Mouse (Mus musculus): Measurements from ENCODE around the gene Anapc15-ps.

Gene Anapc15-ps

GRCm38 (mm10) chr10:95669034-95669433, 4.2 kb downstream of the Anapc15-ps start:
- DNase-seq (ENCODE audit: low spot score), result no peak

- no peak for DNase-seq (ENCODE audit: low spot score)
Observed at GRCm38 (mm10) chr10:95667371-95668030, 5.8 kb downstream of the Anapc15-ps start.

GRCm38 (mm10) chr10:95666791-95667190, 6.5 kb downstream of the Anapc15-ps start:
- DNase-seq (ENCODE audit: low spot score), result no peak

DNA sequence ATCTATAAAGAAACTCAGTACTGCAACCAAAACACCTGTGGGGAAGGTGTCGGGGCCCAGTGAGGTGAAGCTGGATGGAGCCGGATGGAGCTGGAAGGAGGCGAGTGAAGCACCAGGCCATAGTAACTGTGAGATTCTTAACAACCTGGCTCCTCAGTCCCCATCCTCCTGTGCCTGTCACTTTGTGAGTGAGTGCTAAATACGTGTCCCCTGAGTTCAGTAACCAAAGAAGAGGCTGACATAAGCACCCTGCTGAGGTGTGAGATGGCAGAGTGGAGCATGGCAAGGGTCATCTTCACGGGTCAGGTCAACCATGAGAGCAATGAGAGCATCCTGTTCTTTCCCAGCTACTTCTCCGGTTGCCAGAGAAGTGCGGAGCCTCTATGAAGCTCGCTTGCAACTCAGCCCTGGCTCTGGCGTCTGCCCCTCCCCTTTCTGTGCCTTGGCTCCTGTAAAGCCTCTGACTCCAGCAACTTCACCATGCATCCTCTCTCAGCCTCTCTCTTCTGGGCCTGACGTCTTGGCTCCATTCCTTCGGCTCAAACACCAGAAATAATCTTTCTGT, 7.7 kb downstream of the Anapc15-ps start:
- DNase-seq (ENCODE audit: low spot score), result no peak

- DNase-seq (ENCODE audit: low spot score), result no peak
Observed at GRCm38 (mm10) chr10:95664613-95665012, 8.6 kb downstream of the Anapc15-ps start.

DNA sequence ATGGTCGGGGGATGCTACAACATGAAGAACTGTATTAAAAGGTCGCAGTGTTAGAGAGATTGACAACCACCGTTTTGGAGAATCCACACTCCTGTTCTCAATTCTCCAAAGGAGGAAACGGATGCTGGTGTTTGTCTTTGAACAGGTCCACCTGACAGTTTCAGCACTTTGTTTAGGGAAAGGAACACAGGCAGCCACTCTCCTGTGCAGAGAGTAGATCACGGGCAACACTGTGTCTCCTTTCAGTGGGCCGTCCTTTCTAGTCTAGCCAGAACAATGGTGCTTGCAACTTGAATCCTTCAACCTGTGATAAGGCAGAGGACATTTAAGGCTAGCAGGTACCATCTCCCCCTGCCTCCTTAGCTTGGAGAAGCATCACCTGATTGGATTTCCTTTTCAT, 12.9 kb downstream of the Anapc15-ps start:
- DNase-seq (ENCODE audit: low spot score), result no peak

DNA sequence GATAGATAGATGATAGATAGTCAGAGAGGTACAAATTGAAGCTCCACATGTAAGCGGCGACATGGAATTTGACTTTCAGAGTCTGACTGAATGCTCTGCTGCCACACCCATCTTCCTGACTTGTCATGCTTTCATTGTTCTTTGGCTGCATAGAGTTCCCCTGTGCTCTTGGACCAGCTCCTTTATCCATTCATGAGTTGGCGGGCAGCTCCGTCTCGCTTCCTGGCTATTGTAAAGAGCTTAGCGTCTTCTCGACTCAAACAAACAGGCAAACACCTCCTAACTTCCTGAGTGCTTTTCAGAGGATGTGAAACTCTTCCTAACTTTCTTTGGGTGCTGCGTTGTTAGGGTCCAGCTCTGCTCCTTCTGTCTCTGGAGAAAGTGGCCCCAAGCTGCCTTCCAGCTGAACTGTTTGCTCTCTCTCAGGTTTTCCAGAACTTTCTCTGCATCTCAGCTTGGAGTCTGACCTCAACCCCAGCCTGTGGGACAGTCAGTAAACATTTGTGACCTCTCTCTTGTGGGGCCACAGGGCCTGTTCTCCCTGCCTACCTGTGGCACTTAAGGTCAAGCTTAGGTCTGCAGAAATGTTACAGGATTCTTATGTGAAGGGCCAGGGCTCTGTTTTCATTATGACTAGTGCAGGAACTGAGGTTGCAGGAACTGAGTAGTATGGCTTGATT, 13.6 kb downstream of the Anapc15-ps start:
- DNase-seq (ENCODE audit: low spot score), result no peak

DNA sequence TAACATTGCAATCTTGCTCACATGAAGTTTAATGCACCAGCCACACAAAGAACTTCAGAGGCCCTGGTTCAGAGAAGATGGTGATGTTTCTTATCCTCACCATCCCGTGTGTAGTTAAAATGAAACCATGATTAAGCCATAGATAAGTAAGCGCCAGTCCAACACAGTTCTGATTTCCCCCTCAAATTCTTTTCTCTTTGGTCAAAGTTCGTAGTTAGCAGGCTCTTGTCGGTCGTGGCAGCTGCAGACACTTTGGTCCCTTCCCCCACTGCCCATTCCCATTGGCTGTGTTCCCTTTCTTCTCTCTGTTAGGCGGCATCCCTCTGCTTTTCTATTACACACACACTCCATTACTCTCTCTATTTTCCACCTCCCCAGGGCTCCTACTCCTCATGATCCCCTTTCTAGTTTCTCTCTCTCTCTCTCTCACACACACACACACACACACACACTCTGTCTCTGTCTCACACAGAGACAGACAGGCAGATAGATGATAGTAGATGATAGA, 14.4 kb downstream of the Anapc15-ps start:
- no peak for DNase-seq (ENCODE audit: low spot score)

GRCm38 (mm10) chr10:95656236-95657225, 16.7 kb downstream of the Anapc15-ps start:
- DNase-seq (ENCODE audit: low spot score), result no peak

DNA sequence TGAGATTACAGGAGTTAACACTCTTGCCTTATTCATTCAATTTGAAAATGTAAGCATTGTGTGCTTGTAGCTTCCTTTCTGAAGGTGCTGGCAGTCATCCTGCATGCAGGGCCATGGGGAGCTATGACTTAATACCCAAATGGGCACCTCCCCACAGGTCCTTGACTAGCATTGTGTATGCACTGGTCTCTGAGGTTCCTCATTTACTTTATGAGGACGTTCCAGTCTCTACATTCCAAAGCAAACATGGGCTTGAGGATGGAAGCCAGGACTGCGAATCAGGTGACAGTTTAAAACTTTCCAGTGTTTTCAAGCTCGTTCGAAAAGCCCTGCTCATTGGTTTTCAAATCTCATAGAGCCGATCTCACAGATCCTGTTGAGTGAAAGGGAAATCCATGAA, 21.1 kb downstream of the Anapc15-ps start:
- DNase-seq (ENCODE audit: low spot score), result no peak

DNA sequence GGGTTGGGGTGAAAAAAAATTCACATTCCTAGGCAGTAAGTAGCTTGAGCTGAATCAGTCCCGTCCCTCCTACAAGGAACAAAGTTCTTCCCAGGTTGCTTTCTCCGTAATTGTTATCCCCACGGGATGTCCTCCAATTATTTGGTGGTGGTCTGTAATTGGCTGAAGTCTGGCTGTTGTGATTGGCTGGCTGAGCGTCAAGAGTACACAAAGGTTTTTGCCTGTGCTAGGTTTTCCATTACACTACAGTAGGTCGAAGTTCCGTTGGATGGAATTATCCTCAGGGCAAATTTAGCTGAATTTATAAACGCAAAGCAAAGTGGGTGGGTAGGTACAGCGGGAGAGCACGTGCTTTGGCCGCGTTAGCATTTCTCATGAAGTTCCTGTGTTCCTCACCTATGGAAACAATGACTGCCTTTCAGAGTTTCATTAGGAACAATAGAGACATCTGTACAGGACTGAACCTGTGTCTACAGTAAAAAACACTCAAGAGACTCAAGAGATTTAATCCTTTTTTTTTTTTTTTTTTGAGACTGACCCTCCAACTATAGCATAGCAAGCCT, 24.8 kb downstream of the Anapc15-ps start:
- no peak for DNase-seq (ENCODE audit: low spot score)

GRCm38 (mm10) chr10:95647128-95647527, 26.1 kb downstream of the Anapc15-ps start:
- DNase-seq (ENCODE audit: low spot score), result no peak

GRCm38 (mm10) chr10:95646576-95646975, 26.7 kb downstream of the Anapc15-ps start:
- DNase-seq (ENCODE audit: low spot score), result no peak

DNA sequence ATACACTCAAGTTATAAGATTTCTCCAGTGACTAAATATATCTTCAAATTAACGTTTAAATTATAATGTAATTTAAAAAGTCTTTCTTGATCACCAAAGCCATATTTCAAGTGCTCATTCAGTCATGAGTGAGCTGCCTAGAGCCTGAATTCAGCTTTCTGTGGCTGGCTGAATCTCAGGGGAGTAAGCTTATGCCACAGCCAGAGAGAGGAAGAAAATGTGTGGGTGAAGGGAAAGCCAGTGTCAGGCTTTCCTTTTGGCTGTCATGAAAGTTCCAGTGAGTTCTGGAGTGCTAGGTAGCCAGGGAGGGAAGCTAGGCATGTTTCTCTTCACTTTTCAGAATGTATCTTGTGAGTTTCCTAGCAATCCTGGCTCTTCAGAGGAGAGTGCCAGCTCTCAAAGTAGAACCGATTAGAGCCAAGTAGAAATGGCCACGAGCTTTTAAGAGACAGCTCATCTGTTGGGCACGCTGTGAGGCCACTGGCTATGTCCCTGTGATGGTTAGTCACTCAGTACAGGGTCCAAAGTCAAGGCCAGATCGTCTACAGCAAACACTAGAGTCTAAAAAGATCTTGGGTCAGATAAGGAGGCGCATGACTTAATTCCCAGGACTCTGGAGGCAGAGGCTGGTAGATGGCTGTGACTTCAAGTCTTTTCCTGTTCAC, 29.4 kb downstream of the Anapc15-ps start:
- DNase-seq (ENCODE audit: low spot score), result no peak

GRCm38 (mm10) chr10:95643042-95643441, 30.2 kb downstream of the Anapc15-ps start:
- no peak for DNase-seq (ENCODE audit: low spot score)

DNA sequence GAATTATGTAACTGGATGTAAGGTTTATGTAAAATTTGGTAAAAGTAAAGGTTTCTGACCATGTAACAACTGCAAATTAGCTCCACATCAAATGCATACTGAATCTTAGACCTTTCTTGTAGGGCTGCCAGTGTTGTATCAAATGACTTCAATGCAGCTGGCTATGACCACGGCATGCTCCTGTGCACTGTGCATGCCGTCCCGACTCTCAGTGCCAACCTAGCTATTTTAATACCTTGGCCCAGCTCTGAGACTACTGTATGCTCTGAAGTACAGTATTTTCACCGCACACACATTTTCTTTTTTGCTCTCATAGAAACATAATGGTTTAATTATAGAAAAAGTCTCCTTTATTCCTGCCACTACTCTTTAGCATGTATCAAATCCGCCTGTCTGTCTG, 31.9 kb downstream of the Anapc15-ps start:
- DNase-seq (ENCODE audit: low spot score), result no peak

GRCm38 (mm10) chr10:95639429-95639828, 33.8 kb downstream of the Anapc15-ps start:
- no peak for DNase-seq (ENCODE audit: low spot score)

DNA sequence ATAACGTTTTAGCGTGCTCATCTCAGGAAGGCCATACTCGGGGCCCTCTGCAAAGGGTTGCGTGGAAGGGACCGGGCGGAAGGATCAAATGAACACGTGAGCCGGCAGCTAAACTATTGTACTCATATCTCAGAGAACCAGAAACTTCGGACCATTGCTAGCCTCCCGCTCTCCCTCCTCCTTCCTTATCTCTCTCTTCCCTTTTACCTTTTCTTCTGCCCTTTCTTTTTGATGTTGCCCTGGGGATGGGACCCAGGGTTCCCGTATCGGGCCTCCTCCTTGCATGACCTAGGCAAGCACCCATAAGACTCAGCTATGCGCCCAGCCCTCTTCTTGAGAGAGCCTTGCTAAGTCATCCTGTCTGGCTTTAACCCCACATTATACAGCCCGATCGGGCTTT, 38.5 kb downstream of the Anapc15-ps start:
- DNase-seq (ENCODE audit: low spot score), result no peak

GRCm38 (mm10) chr10:95634261-95634660, 39.0 kb downstream of the Anapc15-ps start:
- DNase-seq (ENCODE audit: low spot score), result no peak

- DNase-seq (ENCODE audit: low spot score), result no peak
Observed at GRCm38 (mm10) chr10:95631568-95631967, 41.7 kb downstream of the Anapc15-ps start.

- no peak for DNase-seq (ENCODE audit: low spot score)
Observed at GRCm38 (mm10) chr10:95630726-95631345, 42.4 kb downstream of the Anapc15-ps start.
